Mouse (Mus musculus) bone marrow, adult 2 months (tissue): Measurements from ENCODE around the gene Ap2b1.

Experiments
- CTCF ChIP-seq: fragments of 200-500 bp; IDR thresholded peaks from 2 replicates; pipeline ENCODE4 v1.5.1; 2011; ENCODE audit warnings: low read length, control low read depth; ENCODE audit not compliant: control insufficient read depth, insufficient read depth
- POLR2A ChIP-seq: fragments of 200-500 bp; IDR thresholded peaks from 2 replicates; pipeline ENCODE4 v1.6.1; 2011; ENCODE audit warnings: low read depth, mild to moderate bottlenecking, control low read depth, low read length, borderline replicate concordance; ENCODE audit not compliant: control insufficient read depth

- TF ChIP-seq CTCF (no peak), POLR2A (no peak)
Measured at GRCm38 (mm10) chr11:83410510-83410909, 111.7 kb downstream of the Ap2b1 start.
